Mouse (Mus musculus) heart, adult 2 months (tissue): Measurements from ENCODE around the gene Akirin2.

Experiments used
- CTCF ChIP-seq: fragments of 200-600 bp; IDR thresholded peaks from 2 replicates; pipeline ENCODE4 v1.8.1; 2022; ENCODE audit warnings: antibody characterized with exemption, mild to moderate bottlenecking, moderate library complexity
- EP300 ChIP-seq: fragments of 200-500 bp; IDR thresholded peaks from 2 replicates; pipeline ENCODE4 v1.6.1; 2011; ENCODE audit warnings: low read depth, low read length, control low read depth; ENCODE audit not compliant: insufficient read depth

DNA sequence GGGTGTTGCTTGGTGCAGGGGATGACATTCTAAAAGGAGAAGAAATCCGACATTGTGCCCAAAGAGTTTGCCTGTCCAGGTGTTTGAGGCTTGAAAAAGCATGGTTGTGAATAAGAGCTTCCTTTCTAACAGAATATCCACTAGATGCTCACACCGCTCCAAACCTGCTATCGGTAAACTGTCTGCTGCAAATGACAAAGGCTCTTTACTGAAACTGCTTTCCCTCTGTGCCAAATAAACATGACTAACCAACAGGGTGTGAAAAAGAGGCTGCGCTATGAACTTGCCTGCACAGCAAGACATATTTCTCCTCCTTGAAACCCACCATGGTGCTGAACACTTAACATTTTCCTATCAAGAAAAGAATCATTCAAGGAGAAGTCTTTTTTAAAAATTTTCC lies 27.2 kb upstream of the Akirin2 start:
- TF ChIP-seq EP300 = no peak
- no peak for TF ChIP-seq CTCF
